Mouse (Mus musculus) limb, embryonic 11.5 days (tissue): ENCODE measurements around the gene Clpb. TPM values are rescaled to one million over a fixed set of nuclear protein-coding genes. Genes with fewer than 3 reads are reported as not detected.
"Not testable (repeated sequence)": the region's sequence is repeated elsewhere in the genome, so short reads cannot be mapped to it uniquely, and the experiment has no call there.

Experiments used
- ATAC-seq: fragments of 200-750 bp; cut with Nextera tagmentation; 2 replicates; pipeline ENCODE4 v1.8.0; 2017; ENCODE audit warnings: low read depth; ENCODE audit not compliant: insufficient number of reproducible peaks, low FRiP score, low TSS enrichment
- DNase-seq: peaks from one replicate; pipeline ENCODE4 v3.0.0-alpha.2; 2015; ENCODE audit warnings: low spot score
- H3K27ac ChIP-seq: fragments of 300-500 bp; sonication (generic); replicated peaks from 2 replicates; pipeline ENCODE4 v1.5.1; 2014; ENCODE audit warnings: low read depth, mild to moderate bottlenecking, low read length
- H3K27me3 ChIP-seq: fragments of 300-500 bp; sonication (generic); 2 replicates; pipeline ENCODE4 v1.6.1; 2014; ENCODE audit warnings: mild to moderate bottlenecking, low read length, mixed read lengths; ENCODE audit not compliant: control insufficient read depth, insufficient read depth
- H3K36me3 ChIP-seq: fragments of 300-500 bp; sonication (generic); 2 replicates; pipeline ENCODE4 v1.6.1; 2014; ENCODE audit warnings: mild to moderate bottlenecking, low read length, moderate library complexity, mixed read lengths; ENCODE audit not compliant: control insufficient read depth, insufficient read depth
- H3K4me1 ChIP-seq: fragments of 300-500 bp; sonication (generic); 2 replicates; pipeline ENCODE4 v1.6.1; 2014; ENCODE audit warnings: low read length, mixed read lengths; ENCODE audit not compliant: control insufficient read depth, insufficient read depth
- H3K4me2 ChIP-seq: fragments of 300-500 bp; sonication (generic); 2 replicates; pipeline ENCODE4 v1.6.1; 2014; ENCODE audit warnings: low read depth, mild to moderate bottlenecking, moderate library complexity; ENCODE audit not compliant: severe bottlenecking
- H3K4me3 ChIP-seq: fragments of 300-500 bp; sonication (generic); 2 replicates; pipeline ENCODE4 v1.5.1; 2014; ENCODE audit warnings: low read depth, low read length
- H3K9ac ChIP-seq: fragments of 300-500 bp; sonication (generic); 2 replicates; pipeline ENCODE4 v1.6.1; 2014; ENCODE audit warnings: mild to moderate bottlenecking, low read length
- H3K9me3 ChIP-seq: fragments of 300-500 bp; sonication (generic); 2 replicates; pipeline ENCODE4 v1.6.1; 2016; ENCODE audit warnings: low read length; ENCODE audit not compliant: control insufficient read depth
- WGBS: fragments of 180-500 bp; shearing (Covaris S2); extraction: QIAGEN DNeasy Blood & Tissue Kit; methylation state at CpG from one replicate; pipeline ENCODE4 v1.1.7; 2014; 5-methylcytosine and 5-hydroxymethylcytosine counted together
- polyA plus RNA-seq: library from polyadenylated mRNA; unstranded; fragments of >200 nt; fragmentation: Nextera tagmentation; extraction: Ambion mirVana; gene quantifications from 2 replicates; pipeline ENCODE4 v1.2.1, GENCODE M21; 2014

Gene Clpb
- polyA plus RNA-seq, 1 experiment from 2014 or later, result 46.0 TPM

DNA sequence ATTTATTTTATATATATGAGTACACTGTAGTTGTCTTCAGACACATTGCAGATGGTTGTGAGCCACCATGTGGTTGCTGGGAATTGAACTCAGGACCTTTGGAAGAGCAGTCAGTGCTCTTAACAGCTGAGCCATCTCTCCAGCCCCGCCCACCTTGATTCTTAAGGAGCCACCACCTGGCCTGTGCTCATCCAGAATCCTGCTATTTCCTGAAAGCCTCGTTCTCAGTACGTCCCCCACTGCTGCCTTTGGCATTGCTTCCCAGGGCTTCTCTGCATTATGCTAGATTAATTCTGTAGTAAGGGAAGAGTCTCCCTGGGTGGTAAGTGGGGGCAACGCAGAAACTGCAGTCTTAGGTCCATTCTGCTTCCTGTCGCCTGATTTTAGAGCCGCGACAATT is 36.3 kb upstream of the Clpb start:
- not testable (repeated sequence) for H3K27ac ChIP-seq, ATAC-seq, DNase-seq, H3K4me1 ChIP-seq, H3K9ac ChIP-seq, H3K36me3 ChIP-seq, H3K27me3 ChIP-seq, H3K4me2 ChIP-seq, H3K9me3 ChIP-seq, H3K4me3 ChIP-seq
- 68% methylated on average over 7 of the region's 7 CpGs for WGBS

DNA sequence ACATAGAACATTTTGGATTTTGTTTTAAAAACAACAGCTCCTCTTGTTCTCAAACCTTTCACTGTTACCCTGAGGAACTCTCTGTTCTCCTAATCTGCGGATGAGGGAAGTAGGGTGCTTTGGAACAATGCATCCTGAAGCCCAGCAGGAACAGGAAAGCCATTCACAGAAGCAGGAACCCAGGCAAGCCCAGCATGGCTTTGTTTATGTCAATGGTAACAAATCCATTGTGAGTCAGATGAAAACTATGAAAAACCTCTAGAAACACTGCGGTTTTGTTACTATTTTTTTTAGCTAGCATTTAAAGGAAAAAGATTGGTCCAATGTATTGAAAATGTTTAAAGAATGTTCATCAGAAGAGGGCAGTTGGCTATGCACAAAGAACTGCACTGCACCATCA is 35.0 kb upstream of the Clpb start:
- no peaks in the 10 kb centered on the region for H3K27me3 ChIP-seq
- WGBS, result 79% methylated on average over 2 of the region's 2 CpGs
- H3K9ac ChIP-seq, result no peak overlapping the region
- no peak overlapping the region for H3K4me2 ChIP-seq
- H3K9me3 ChIP-seq, result no peaks in the 10 kb centered on the region
- no peak overlapping the region for H3K27ac ChIP-seq
- H3K4me1 ChIP-seq, result no peaks in the 10 kb centered on the region
- ATAC-seq, result no peak
- no peak overlapping the region for H3K4me3 ChIP-seq
- DNase-seq, result no peak
- no peaks in the 10 kb centered on the region for H3K36me3 ChIP-seq

DNA sequence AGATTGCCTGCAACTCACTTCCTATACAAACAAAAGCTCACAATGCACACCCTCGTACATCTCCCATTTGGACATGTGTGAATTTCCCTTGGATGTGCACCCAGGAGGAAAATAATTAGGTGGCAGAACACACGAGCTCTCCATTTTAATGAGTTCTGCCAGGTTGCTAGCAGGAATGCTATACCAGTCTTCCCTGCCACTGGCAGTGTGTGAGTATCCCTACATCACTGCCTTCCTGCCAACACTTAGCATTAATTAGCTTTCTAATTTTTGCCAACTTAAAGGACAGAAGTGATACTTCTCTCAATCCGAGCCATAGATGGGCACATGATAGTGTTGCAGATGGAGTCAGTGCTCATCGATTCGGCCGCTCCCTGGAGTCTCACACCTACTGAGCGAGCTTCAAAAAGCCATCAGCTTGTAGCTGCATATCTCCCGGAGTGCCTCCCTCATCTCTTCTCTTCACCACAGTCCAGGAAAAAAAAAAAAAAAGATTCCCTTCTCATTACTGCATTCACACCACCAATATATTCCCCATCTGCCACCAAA is 29.7 kb upstream of the Clpb start:
- Histone ChIP-seq H3K4me1 (no peaks in the 10 kb centered on the region), H3K9ac (no peak overlapping the region), H3K27ac (no peak overlapping the region), H3K9me3 (no peaks in the 10 kb centered on the region), H3K4me2 (no peak overlapping the region), H3K4me3 (no peak overlapping the region), H3K27me3 (no peaks in the 10 kb centered on the region), H3K36me3 (no peaks in the 10 kb centered on the region)
- 78% methylated on average over 8 of the region's 8 CpGs for WGBS
- no peak for ATAC-seq
- DNase-seq, result no peak

DNA sequence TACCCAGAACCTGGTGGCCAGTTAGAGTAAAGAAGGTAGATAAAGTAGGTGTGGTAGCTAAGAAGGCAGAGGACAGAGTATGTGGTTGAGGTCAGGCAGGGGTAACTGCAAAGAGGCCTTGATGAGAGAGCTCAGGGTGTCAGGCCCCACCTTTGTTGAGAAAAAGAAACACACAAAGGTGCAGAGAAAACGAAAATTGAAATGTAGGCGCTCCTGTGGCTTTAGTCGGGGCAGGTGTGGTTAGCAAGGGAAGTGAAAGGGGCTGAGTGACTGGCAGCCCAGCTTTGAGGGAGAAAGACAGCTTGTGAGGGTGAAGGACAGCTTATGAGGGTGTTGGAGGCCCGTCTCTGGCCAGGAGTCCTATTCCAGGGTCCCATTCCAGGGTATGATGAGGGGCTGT is 28.9 kb upstream of the Clpb start:
- no peak overlapping the region for H3K4me3 ChIP-seq
- no peaks in the 10 kb centered on the region for H3K27me3 ChIP-seq
- no peaks in the 10 kb centered on the region for H3K4me1 ChIP-seq
- H3K36me3 ChIP-seq, result no peaks in the 10 kb centered on the region
- H3K4me2 ChIP-seq, result no peak overlapping the region
- ATAC-seq (no peak), DNase-seq (no peak)
- no peak overlapping the region for H3K9ac ChIP-seq
- no peaks in the 10 kb centered on the region for H3K9me3 ChIP-seq
- 78% methylated on average over 4 of the region's 4 CpGs for WGBS
- no peak overlapping the region for H3K27ac ChIP-seq

DNA sequence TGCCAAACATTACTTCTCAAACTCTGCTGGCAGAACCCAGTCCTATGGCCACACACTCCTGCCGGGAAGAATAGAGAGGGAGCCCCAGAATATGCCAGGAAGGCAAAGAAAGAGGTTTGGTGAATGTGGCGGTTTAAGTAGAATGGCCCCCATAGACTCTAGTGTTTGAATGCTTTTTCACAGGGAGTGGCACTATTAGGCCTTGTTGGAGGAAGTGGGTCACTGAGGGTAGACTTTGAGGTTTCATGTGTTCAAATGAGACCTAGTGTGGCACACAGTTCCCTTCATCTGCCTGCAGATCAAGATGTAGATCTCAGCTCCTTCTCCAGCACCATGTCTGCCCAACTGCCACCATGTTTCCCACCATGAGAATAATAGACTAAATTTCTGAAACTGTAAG is 27.4 kb upstream of the Clpb start:
- H3K9ac ChIP-seq, result no peak overlapping the region
- no peaks in the 10 kb centered on the region for H3K36me3 ChIP-seq
- H3K4me3 ChIP-seq, result no peak overlapping the region
- DNase-seq (no peak), ATAC-seq (no peak)
- no peak overlapping the region for H3K4me2 ChIP-seq
- no peak overlapping the region for H3K27ac ChIP-seq
- 87% methylated on average over 2 of the region's 2 CpGs for WGBS
- no peaks in the 10 kb centered on the region for H3K27me3 ChIP-seq
- no peaks in the 10 kb centered on the region for H3K9me3 ChIP-seq
- no peaks in the 10 kb centered on the region for H3K4me1 ChIP-seq

DNA sequence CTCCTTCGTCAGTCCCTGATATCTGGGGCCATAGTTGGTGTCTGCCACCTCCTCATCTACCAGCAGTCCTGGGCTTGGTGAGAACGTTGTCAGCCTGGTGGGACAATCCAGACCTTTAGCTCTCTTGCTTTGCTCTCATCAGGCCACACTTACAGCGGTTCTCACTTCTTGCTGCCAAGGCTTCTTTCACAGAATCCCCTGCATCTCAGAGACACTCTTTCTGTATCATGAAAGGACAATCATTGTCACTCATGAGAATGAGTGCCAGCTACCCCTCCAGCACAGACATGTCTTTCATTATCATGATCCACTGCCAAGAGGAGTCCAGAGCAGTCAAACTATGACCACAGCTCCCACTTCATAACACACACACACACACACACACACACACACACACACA is 19.6 kb upstream of the Clpb start:
- no peak for DNase-seq
- Histone ChIP-seq H3K4me3 (no peak overlapping the region), H3K36me3 (no peaks in the 10 kb centered on the region), H3K27me3 (no peaks in the 10 kb centered on the region), H3K4me1 (no peaks in the 10 kb centered on the region), H3K9me3 (no peaks in the 10 kb centered on the region), H3K4me2 (no peak overlapping the region), H3K27ac (no peak overlapping the region), H3K9ac (no peak overlapping the region)
- WGBS, result 79% methylated on average over 3 of the region's 3 CpGs
- no peak for ATAC-seq

DNA sequence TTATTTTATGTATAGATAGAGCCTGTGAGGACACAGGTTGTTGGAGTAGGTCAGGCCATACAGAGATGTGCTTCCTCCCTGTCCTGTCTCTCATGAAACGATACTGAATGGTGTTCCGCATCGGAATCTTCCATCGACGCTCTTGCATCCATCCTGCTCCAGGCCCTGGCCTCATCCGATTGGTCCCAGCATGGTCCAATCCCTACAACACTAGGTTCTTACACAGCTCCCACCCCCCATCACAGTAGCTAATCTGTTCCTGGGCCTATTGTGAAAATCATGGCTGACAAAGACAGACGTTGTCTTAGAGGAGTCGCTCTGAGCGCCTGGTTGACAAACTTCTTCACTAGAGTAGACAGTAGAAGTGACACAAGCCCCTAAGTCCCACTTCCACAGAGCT is 13.7 kb upstream of the Clpb start:
- ATAC-seq (no peak), DNase-seq (no peak)
- 89% methylated on average over 9 of the region's 9 CpGs for WGBS
- Histone ChIP-seq H3K4me3 (no peak overlapping the region), H3K4me2 (no peak overlapping the region), H3K4me1 (no peaks in the 10 kb centered on the region), H3K9me3 (no peaks in the 10 kb centered on the region), H3K9ac (no peak overlapping the region), H3K36me3 (no peaks in the 10 kb centered on the region), H3K27ac (no peak overlapping the region), H3K27me3 (no peaks in the 10 kb centered on the region)

DNA sequence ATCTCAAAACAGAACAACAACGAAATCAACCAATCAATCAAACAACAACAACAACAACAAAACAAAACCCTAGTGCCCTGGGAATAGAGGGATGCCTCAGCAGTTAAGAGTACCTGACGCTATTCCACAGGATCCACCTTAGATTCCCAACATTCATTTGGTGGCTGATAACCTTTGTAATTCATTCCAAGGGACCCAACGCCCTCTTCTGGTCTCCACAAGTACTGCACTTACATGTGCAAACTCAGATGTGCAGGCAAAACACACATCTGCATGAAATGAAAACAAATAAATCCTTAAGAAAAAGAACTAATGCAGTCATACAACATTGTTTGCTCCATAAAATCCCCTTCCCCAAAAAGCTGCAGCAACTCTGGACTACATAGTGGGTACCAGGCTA is 12.9 kb upstream of the Clpb start:
- 28% methylated on average over 3 of the region's 3 CpGs for WGBS
- ATAC-seq (no peak), DNase-seq (peak; percentile 61)
- no peak overlapping the region for H3K4me3 ChIP-seq
- no peaks in the 10 kb centered on the region for H3K36me3 ChIP-seq
- no peak overlapping the region for H3K4me2 ChIP-seq
- H3K4me1 ChIP-seq, result no peaks in the 10 kb centered on the region
- H3K27me3 ChIP-seq, result no peaks in the 10 kb centered on the region
- H3K9ac ChIP-seq, result no peak overlapping the region
- H3K27ac ChIP-seq, result no peak overlapping the region
- H3K9me3 ChIP-seq, result no peaks in the 10 kb centered on the region

DNA sequence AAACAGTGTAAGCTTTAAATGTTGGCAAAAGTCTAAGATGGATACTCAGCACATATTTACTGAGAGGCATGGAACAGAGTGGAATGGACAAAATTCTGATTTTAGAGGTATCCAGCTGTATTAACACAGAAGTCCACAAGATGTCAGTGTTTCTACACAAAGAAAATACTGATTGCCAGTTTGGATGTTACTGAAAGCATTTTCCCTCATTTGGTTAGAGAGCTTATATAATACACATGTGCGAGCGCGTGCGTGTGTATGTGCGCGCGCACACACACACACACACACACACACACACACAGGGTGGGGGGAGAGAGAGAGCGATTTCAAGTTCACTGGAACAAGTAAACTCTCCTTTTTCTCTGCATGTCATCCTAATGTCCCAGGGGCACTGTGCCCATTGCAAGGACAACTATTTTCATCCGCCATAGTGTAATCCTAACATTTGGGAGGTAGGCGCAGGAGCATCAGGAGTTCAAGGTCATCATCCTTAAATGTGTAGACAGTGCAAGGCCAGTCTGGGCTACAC is 9.7 kb upstream of the Clpb start:
- no peaks in the 10 kb centered on the region for H3K9me3 ChIP-seq
- H3K4me3 ChIP-seq, result no peak overlapping the region
- no peaks in the 10 kb centered on the region for H3K27me3 ChIP-seq
- H3K4me1 ChIP-seq, result no peaks in the 10 kb centered on the region
- DNase-seq, result peak; percentile 37
- H3K4me2 ChIP-seq, result no peak overlapping the region
- no peak overlapping the region for H3K9ac ChIP-seq
- no peak for ATAC-seq
- no peak overlapping the region for H3K27ac ChIP-seq
- WGBS, result 63% methylated on average over 10 of the region's 10 CpGs
- H3K36me3 ChIP-seq, result no peaks in the 10 kb centered on the region
